Mouse (Mus musculus) spleen, adult 2 months (tissue): Measurements from ENCODE around the gene Lyg2.

Experiments
- CTCF ChIP-seq: fragments of 200-500 bp; IDR thresholded peaks from 2 replicates; pipeline ENCODE4 v1.5.1; 2011; ENCODE audit warnings: mild to moderate bottlenecking, inconsistent platforms; ENCODE audit not compliant: insufficient read depth, insufficient read length, insufficient replicate concordance; ENCODE audit errors: extremely low read depth
- POLR2A ChIP-seq: fragments of 200-500 bp; IDR thresholded peaks from 2 replicates; pipeline ENCODE4 v1.6.1; 2011; ENCODE audit warnings: low read depth, low read length, inconsistent platforms

- TF ChIP-seq CTCF (no peak), POLR2A (no peak)
Observed at GRCm38 (mm10) chr1:37899816-37900215, 16.5 kb downstream of the Lyg2 start.
